Mouse (Mus musculus) granulocyte monocyte progenitor cell, adult 5-6 weeks (primary cell): ENCODE measurements at regions not wholly inside any gene's neighbourhood (a gene's known extent, or its start where the extent isn't known, plus 50 kb on each side); places are given as distances from the start of the nearest gene placed in this dataset.
"Not testable (repeated sequence)": the region's sequence is repeated elsewhere in the genome, so short reads cannot be mapped to it uniquely, and the experiment has no call there.

Source experiments
- ATAC-seq: replicated peaks from 2 replicates; pipeline ENCODE4 v1.8.0; 2016; ENCODE audit warnings: mild to moderate bottlenecking, moderate TSS enrichment, inconsistent platforms; ENCODE audit not compliant: poor library complexity, severe bottlenecking

DNA sequence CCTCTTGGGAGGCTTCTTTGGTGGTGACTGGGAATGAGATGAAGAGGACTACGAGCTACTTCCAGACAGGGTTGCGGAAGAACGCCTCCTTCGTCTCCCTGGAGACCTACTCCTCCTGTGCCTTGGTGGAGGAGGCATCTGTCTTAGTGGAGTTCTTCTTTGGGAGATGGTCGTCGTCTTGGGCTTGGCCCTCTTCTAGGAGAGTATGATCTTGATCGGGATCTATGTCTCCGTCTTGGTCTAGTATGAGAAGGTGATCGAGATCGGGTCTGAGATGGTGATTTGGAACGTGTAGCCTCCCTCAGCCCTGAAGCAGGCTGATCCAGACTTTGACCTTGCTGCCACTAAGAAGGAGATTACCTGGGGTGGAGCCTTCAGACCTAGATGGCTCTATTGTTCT lies 276.3 kb downstream of the 1810013L24Rik start:
- ATAC-seq, result no peak

DNA sequence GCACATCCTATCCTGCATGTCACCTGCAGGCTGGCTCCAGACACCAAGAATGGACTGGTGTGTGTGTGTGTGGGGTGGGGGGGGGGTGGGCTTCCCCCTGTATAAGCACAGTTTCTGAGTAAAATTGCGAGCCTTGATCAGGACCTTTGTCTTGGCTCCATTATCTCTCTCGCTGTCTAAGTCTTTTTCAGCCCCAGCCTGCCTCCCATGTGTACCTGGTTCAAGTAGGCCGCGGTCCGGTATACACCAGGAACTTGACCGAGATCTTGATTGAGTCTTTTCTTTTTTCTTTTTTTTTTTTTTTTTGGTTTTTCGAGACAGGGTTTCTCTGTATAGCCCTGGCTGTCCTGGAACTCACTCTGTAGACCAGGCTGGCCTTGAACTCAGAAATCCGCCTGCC lies 276.8 kb downstream of the 1810013L24Rik start:
- ATAC-seq, result not testable (repeated sequence)

- ATAC-seq, result no peak
Observed at GRCm38 (mm10) chr16:9113801-9114200, 283.9 kb downstream of the 1810013L24Rik start.

GRCm38 (mm10) chr16:9115548-9115947 lies 285.6 kb downstream of the 1810013L24Rik start:
- ATAC-seq, result no peak

DNA sequence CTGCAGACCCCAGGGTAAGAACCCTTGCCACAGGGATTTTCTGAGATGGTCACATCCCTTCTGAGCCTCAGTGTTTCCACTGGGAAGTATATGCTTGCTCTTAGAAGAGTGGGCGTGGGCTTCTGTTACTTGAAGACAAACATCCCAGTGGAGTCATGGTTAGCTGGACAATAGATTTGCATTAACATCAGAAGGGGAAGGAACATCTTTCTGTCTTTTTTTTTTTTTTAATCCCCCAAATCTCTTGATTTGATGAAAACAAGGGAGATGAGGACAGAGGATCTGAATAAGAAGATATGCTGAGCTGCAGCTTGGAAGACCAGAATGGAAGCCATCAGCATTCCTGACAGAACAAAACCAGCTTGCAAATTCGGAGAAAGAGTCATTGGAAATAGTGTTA lies 291.7 kb downstream of the 1810013L24Rik start:
- no peak for ATAC-seq

GRCm38 (mm10) chr16:9132113-9132512 lies 302.2 kb downstream of the 1810013L24Rik start:
- no peak for ATAC-seq

- no peak for ATAC-seq
Observed at GRCm38 (mm10) chr16:9132778-9133177, 302.9 kb downstream of the 1810013L24Rik start.

GRCm38 (mm10) chr16:9135377-9135776 lies 305.5 kb downstream of the 1810013L24Rik start:
- ATAC-seq, result no peak

DNA sequence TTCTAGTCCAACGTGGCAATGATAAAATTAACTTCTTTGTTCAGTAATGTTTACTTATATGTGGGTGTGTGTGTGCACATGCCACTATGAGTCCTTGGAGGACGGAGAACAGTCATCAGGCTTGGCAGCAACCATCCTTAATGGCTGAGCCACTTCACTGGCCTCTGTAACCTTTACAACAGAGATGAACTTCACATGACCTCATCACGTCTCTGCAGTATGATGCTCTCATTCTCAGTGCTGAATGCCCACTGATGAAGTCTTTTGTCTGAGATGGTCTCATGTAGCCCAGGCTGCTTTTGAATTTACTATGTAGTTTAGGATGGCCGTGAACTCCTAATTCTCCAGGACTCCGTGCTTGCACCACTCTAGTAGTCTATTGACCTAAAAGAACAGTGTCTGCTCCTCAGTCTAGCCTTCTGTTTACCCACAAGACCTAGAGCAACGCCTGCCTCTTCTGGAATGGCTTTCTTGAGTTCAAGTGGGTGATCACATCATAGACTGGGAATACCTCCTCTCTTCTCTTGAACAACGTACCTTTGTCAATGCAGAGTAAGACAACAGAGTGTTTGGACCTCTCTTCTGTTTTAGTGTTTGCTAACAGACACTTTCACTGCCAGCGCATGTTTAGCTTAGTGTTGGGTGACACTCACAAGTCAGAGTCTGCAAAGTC lies 308.8 kb downstream of the 1810013L24Rik start:
- no peak for ATAC-seq

- ATAC-seq, result no peak
Observed at GRCm38 (mm10) chr16:9139405-9139804, 309.5 kb downstream of the 1810013L24Rik start.

GRCm38 (mm10) chr16:9149209-9150135 lies 319.6 kb downstream of the 1810013L24Rik start:
- no peak for ATAC-seq

- ATAC-seq, result no peak
Observed at GRCm38 (mm10) chr16:9151936-9152335, 322.0 kb downstream of the 1810013L24Rik start.

DNA sequence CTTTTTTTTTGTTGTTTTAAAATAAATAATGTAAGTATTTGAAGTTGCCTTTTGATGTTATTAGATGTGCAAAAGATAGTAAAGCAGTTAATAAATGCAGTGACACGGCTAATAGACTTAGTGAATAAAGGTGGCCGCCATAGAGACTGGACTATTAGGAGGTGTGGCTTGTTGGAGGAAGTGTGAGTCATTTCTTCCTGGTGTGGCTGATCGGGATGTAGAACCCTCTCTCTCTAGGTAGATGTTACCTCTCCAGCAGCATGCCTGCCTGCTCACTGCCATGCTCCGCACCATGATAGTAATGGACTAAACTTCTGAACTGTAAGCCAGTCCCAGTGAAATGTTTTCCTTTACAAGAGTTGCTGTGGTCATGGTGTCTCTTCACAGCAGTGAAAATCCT lies 323.6 kb downstream of the 1810013L24Rik start:
- no peak for ATAC-seq

- ATAC-seq, result no peak
Observed at GRCm38 (mm10) chr16:9165763-9166310, 335.9 kb downstream of the 1810013L24Rik start.

GRCm38 (mm10) chr16:9176402-9176801 lies 346.5 kb downstream of the 1810013L24Rik start:
- ATAC-seq, result no peak

DNA sequence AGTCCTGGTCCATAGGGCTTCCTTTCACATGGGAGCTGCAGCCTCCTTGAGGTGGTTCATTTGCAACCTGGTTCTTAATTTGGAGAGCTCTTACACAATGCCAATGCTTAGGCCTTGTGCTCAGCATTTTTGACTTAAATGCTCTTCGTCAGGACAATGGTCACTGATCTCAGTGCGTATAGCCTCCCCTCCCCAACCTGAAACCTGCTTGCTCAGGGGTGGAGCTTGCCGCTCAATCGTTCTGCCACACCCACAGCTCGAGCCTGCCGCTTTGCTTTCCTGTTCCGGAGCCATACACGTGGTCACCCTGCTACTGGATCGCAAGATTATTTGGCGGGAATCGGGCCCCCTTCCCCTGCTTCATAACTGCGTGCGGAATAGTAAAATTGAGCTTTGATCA lies 365.9 kb downstream of the 1810013L24Rik start:
- no peak for ATAC-seq

DNA sequence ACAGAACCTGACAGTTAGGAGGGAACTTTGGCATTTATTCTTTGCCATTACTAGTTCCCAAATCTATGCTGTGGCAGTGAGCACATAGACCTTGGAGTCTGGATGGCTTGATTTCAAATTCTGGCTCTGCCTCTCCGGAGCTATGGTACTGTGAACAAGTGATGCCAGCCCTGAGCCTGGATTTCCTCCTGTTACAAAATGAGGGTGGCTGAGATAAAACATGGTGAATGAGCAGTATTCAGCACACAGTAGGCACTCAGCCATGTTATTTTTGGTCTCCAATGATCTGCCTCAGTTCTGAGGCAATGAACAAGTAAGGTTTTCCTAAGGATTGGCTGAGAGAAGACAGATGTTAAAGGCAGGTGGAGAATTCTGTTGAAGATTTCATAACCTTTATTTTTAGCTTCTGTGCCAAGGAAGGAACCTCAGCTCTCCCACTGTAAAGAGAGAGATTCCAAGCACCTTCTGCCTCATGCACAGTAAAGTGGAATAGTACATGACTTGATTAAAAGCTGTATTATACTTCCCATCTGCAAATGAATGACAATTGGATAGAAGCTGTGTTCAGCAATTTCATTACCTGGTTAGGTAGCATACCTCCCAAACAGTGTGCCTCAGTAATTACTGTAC lies 369.1 kb downstream of the 1810013L24Rik start:
- no peak for ATAC-seq

GRCm38 (mm10) chr16:9208602-9209001 lies 378.7 kb downstream of the 1810013L24Rik start:
- ATAC-seq, result no peak

- ATAC-seq, result no peak
Observed at GRCm38 (mm10) chr16:9211485-9211884, 381.6 kb downstream of the 1810013L24Rik start.

DNA sequence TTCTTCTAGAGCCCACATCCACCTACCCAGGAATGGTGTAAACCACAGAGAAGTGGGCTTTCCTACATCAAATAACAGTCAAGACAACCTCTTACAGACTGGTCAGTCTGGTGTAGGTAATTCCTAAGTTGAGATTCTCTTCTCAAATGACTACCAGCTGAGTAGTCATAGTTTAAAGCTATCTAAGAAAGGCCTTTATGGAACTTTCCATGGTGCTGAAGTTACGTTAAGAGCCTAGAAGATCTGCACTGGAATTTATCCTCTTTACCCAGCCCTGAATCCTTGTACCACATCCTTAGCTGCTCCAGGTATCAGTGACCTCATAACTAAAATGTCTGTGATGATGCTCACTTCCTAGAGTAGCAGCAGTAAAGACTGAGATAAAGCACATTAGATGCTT lies 385.2 kb downstream of the 1810013L24Rik start:
- no peak for ATAC-seq

DNA sequence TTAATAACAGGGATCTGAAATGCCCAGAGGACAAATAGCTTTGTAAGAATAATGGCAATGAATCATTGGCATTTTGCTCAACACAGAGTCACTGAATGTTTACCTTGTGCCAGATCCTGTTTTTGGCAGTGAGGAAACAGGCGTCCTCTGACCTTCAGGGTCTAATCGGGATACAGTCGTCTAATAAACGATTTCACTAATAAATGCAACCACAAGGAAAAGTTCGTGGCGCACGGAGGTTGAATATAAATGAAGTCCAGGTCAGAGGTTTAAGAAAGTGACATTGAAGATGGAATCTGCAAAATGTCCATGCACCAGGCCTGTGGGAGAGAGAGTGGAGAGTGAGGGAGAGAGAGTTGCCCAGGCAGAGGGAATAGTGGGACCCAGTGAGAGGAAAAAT lies 387.5 kb downstream of the 1810013L24Rik start:
- no peak for ATAC-seq
